Mouse (Mus musculus): ENCODE results near the gene Myo3a.

- no peak for TF ChIP-seq CTCF (IDR thresholded peaks at IDR 0.05; ENCODE audit: low read depth)
- no peak for TF ChIP-seq EP300 (IDR thresholded peaks at IDR 0.05; ENCODE audit: low read depth)
Measured at GRCm38 (mm10) chr2:22338269-22338857, 111.1 kb downstream of the Myo3a start.

Data from heart, postnatal 0 days (tissue).